Mouse (Mus musculus) lung, embryonic 16.5 days (tissue): ENCODE data around the gene Cd300a. TPM values are rescaled to one million over a fixed set of nuclear protein-coding genes. Genes with fewer than 3 reads are reported as not detected.

ENCODE experiments used
- ATAC-seq: fragments of 200-750 bp; cut with Nextera tagmentation; 2 replicates; pipeline ENCODE4 v1.8.0; 2017; ENCODE audit warnings: low read depth, mild to moderate bottlenecking, moderate library complexity
- H3K27ac ChIP-seq: fragments of 300-500 bp; sonication (generic); 2 replicates; pipeline ENCODE4 v1.5.1; 2014; ENCODE audit warnings: mild to moderate bottlenecking, control low read depth, low read length
- H3K27me3 ChIP-seq: fragments of 300-500 bp; sonication (generic); 2 replicates; pipeline ENCODE4 v1.6.1; 2014; ENCODE audit warnings: low read depth, low read length, mixed read lengths; ENCODE audit not compliant: control insufficient read depth, insufficient read depth
- H3K36me3 ChIP-seq: fragments of 300-500 bp; sonication (generic); 2 replicates; pipeline ENCODE4 v1.6.1; 2014; ENCODE audit warnings: low read length; ENCODE audit not compliant: control insufficient read depth, insufficient read depth
- H3K4me1 ChIP-seq: fragments of 300-500 bp; sonication (generic); replicated peaks from 2 replicates; pipeline ENCODE4 v1.6.1; 2014; ENCODE audit warnings: low read length, mixed read lengths; ENCODE audit not compliant: control insufficient read depth, insufficient read depth
- H3K4me2 ChIP-seq: fragments of 300-500 bp; sonication (generic); 2 replicates; pipeline ENCODE4 v1.6.1; 2014; ENCODE audit warnings: low read depth, low read length, control low read depth
- H3K4me3 ChIP-seq: fragments of 300-500 bp; sonication (generic); 2 replicates; pipeline ENCODE4 v1.5.1; 2014; ENCODE audit warnings: mild to moderate bottlenecking, low read length, control low read depth
- H3K9ac ChIP-seq: fragments of 300-500 bp; sonication (generic); 2 replicates; pipeline ENCODE4 v1.6.1; 2014; ENCODE audit warnings: low read length, control low read depth
- H3K9me3 ChIP-seq: fragments of 300-500 bp; sonication (generic); 2 replicates; pipeline ENCODE4 v1.6.1; 2016; ENCODE audit warnings: low read length; ENCODE audit not compliant: control insufficient read depth
- WGBS: fragments of 180-500 bp; shearing (Covaris S2); extraction: QIAGEN DNeasy Blood & Tissue Kit; methylation state at CpG from one replicate; pipeline ENCODE4 v1.1.7; 2014; 5-methylcytosine and 5-hydroxymethylcytosine counted together
- polyA plus RNA-seq: library from polyadenylated mRNA; unstranded; fragments of >200 nt; fragmentation: Nextera tagmentation; extraction: Ambion mirVana; gene quantifications from 2 replicates; pipeline ENCODE4 v1.2.1, GENCODE M21; 2015

The Cd300a gene
- polyA plus RNA-seq, 1 experiment from 2014 or later, result 1.7 TPM

DNA sequence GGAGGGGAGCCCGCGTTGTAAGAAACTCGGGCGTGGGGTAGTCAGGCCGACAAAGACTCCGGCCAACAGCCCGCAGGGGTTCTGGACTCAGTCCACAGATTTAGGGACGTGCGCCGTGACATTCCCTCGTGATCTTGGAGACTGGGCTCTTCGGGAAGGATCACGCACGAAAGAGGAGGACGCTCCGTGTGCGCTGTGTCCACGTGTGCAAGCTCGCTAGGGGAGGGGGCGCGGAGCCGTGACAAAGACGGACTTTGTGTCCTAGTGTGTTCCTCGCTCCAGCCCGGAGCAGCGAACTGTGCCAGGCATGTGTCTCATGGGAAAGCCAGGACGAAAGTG lies 38.6 kb upstream of the Cd300a start:
- Histone ChIP-seq H3K4me1 (peaks cover 21% of the 10 kb centered on the region; the same call in 1 of the 2 replicates), H3K9ac (peak overlapping the region; percentile 87), H3K4me3 (peak overlapping the region; percentile 76), H3K27ac (peak overlapping the region; percentile 90), H3K9me3 (no peaks in the 10 kb centered on the region), H3K4me2 (peak overlapping the region; percentile 78), H3K27me3 (no peaks in the 10 kb centered on the region), H3K36me3 (no peaks in the 10 kb centered on the region)
- peak; percentile 15; the same call in 1 of the 2 replicates for ATAC-seq
- under 1% methylated on average over 27 of the region's 27 CpGs for WGBS

DNA sequence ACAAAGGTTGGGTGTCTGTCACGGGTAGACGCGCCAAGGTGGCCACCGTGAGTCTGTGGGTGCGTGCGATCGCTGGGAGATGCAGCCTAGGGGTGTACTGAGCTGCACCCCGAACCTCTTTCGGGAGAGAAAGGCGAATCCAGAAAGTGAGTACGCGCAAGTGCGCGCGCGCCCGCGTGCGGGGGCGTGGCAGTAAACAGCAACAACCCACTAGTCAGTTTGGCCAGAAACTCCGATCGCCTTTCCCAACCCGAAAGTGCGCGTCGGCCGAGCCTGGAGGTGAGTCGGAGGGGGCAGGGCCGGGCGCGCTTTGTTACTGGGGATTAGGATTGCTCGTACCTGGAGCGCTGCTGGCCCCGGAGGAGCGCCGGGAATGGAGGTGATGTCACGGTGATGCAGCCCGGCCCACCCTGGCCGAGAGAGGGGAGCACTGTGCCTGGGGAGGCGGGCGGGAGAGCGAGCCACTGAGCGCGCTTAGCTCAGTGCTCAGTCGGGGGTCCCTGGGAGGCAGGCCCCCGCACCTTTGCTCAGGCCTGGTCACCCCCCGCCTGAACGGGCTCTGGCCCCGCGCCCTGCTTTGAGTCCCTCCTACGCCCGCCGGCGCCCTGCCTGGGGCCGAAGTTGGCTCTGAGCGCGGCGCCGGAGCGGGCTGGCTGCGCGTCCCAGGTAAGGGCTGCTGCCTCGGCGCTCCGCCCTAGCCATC lies 38.1 kb upstream of the Cd300a start:
- H3K9me3 ChIP-seq, result no peaks in the 10 kb centered on the region
- H3K4me1 ChIP-seq, result peaks cover 21% of the 10 kb centered on the region; the same call in 1 of the 2 replicates
- no peaks in the 10 kb centered on the region for H3K36me3 ChIP-seq
- peak overlapping the region; percentile 87 for H3K9ac ChIP-seq
- WGBS, result under 1% methylated on average over 64 of the region's 65 CpGs
- ATAC-seq, result peak; percentile 65
- H3K27me3 ChIP-seq, result no peaks in the 10 kb centered on the region
- peak overlapping the region; percentile 78 for H3K4me2 ChIP-seq
- peak overlapping the region; percentile 90 for H3K27ac ChIP-seq
- peak overlapping the region; percentile 76 for H3K4me3 ChIP-seq

- Histone ChIP-seq H3K27ac (peak overlapping the region; percentile 90), H3K9me3 (no peaks in the 10 kb centered on the region), H3K4me2 (peak overlapping the region; percentile 78), H3K9ac (peak overlapping the region; percentile 87), H3K36me3 (no peaks in the 10 kb centered on the region), H3K4me3 (peak overlapping the region; percentile 76), H3K4me1 (peaks cover 21% of the 10 kb centered on the region; the same call in 1 of the 2 replicates), H3K27me3 (no peaks in the 10 kb centered on the region)
- 0 out of 2 replicates have a peak, but pooled peaks have one; percentile 26 for ATAC-seq
- under 1% methylated on average over 40 of the region's 40 CpGs for WGBS
These were observed 37.3 kb upstream of the Cd300a start for GRCm38 (mm10) chr11:114852311-114853173.

GRCm38 (mm10) chr11:114853174-114853838 lies 36.5 kb upstream of the Cd300a start:
- Histone ChIP-seq H3K9me3 (no peaks in the 10 kb centered on the region), H3K9ac (peak overlapping the region; percentile 87), H3K27ac (peak overlapping the region; percentile 90), H3K27me3 (no peaks in the 10 kb centered on the region), H3K36me3 (no peaks in the 10 kb centered on the region), H3K4me1 (peaks cover 21% of the 10 kb centered on the region; the same call in 1 of the 2 replicates), H3K4me2 (peak overlapping the region; percentile 78), H3K4me3 (peak overlapping the region; percentile 76)
- ATAC-seq, result no peak
- 21% methylated on average over 7 of the region's 7 CpGs for WGBS

- WGBS, result 59% methylated on average over 6 of the region's 6 CpGs
- Histone ChIP-seq H3K4me2 (no peak overlapping the region), H3K9ac (no peak overlapping the region), H3K4me1 (peaks cover 14% of the 10 kb centered on the region; the same call in 1 of the 2 replicates), H3K36me3 (no peaks in the 10 kb centered on the region), H3K27ac (no peak overlapping the region), H3K9me3 (no peaks in the 10 kb centered on the region), H3K4me3 (no peak overlapping the region), H3K27me3 (no peaks in the 10 kb centered on the region)
- no peak for ATAC-seq
These were observed 35.3 kb upstream of the Cd300a start for GRCm38 (mm10) chr11:114854581-114854980.

GRCm38 (mm10) chr11:114856125-114856524 lies 33.7 kb upstream of the Cd300a start:
- no peak overlapping the region for H3K27ac ChIP-seq
- peaks cover 3% of the 10 kb centered on the region; the same call in 1 of the 2 replicates for H3K4me1 ChIP-seq
- H3K4me2 ChIP-seq, result no peak overlapping the region
- no peaks in the 10 kb centered on the region for H3K27me3 ChIP-seq
- no peak for ATAC-seq
- H3K4me3 ChIP-seq, result no peak overlapping the region
- H3K9me3 ChIP-seq, result no peaks in the 10 kb centered on the region
- no peak overlapping the region for H3K9ac ChIP-seq
- 79% methylated on average over 5 of the region's 5 CpGs for WGBS
- H3K36me3 ChIP-seq, result no peaks in the 10 kb centered on the region

DNA sequence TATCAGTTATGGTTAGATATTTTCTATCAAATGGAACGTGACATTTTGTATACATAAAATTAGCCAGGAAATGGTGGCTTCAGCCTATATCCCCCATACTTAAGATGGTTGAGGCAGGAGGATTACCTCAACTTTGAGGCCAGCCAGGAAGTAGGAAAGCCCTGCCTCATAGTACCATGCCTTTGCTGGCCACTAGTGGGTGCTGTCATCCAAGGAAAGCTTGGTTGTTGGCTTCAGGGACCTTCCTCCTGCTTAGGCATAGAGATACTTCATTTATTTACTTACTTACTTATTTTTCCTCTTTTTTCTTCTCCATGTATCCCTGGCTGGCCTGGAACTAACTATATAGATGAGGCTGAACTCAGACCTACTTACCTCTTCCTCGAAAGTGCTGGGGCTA lies 31.2 kb upstream of the Cd300a start:
- no peak overlapping the region for H3K4me3 ChIP-seq

DNA sequence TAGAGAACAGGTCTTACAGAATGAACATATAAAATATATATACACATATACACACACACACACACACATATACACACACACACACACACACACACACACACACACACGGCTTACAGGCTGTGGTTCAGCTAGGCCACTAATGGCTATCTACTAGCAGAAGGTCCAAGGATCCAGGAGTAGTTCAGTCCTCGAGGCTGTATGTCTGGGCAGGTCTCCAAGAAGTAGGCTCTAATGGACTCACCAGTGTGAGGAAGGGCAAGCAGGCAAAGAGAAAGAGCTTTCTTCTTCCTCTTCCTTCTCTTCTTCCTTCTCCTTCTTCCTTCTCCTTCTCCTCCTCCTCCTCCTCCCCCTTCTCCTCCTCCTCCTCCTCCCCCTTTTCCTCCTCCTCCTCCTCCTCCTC lies 28.8 kb upstream of the Cd300a start:
- 47% methylated on average over 2 of the region's 2 CpGs for WGBS
- H3K9ac ChIP-seq, result no peak overlapping the region
- H3K4me3 ChIP-seq, result no peak overlapping the region
- H3K4me1 ChIP-seq, result peaks cover 4% of the 10 kb centered on the region
- peaks cover 6% of the 10 kb centered on the region; the same call in 1 of the 2 replicates for H3K36me3 ChIP-seq
- H3K27ac ChIP-seq, result no peak overlapping the region
- H3K4me2 ChIP-seq, result no peak overlapping the region
- no peak for ATAC-seq
- no peaks in the 10 kb centered on the region for H3K27me3 ChIP-seq
- no peaks in the 10 kb centered on the region for H3K9me3 ChIP-seq

More for the DNA sequence above, 31.2 kb upstream of the Cd300a start:
- Histone ChIP-seq H3K27ac (no peak overlapping the region), H3K4me1 (no peaks in the 10 kb centered on the region; the same call in 1 of the 2 replicates), H3K9ac (no peak overlapping the region), H3K4me2 (no peak overlapping the region), H3K27me3 (no peaks in the 10 kb centered on the region), H3K9me3 (no peaks in the 10 kb centered on the region), H3K36me3 (no peaks in the 10 kb centered on the region; the same call in 1 of the 2 replicates)
- 81% methylated on average over 2 of the region's 2 CpGs for WGBS
- no peak for ATAC-seq
